Mouse (Mus musculus) kidney, postnatal 36 days (tissue): ENCODE results near the gene Dctn1.

Source experiments
- DNase-seq, 2 experiments: peaks; one replicate each; pipeline ENCODE4 v3.0.0; 2021 to 2022; ENCODE audit warnings: mixed read lengths in 2 of 2

The Dctn1 gene

GRCm38 (mm10) chr6:83237123-83237522 is 71.4 kb downstream of the Dctn1 start:
- DNase-seq, result peak; percentile 19 to 29

- no peak for DNase-seq
Observed at GRCm38 (mm10) chr6:83244422-83245061, 78.8 kb downstream of the Dctn1 start.

- DNase-seq, result peak; percentile 62 to 84
Observed at GRCm38 (mm10) chr6:83245134-83245533, 79.4 kb downstream of the Dctn1 start.

- no peak for DNase-seq
Observed at GRCm38 (mm10) chr6:83245997-83246396, 80.3 kb downstream of the Dctn1 start.

- DNase-seq, result no peak
Observed at GRCm38 (mm10) chr6:83246750-83247149, 81.0 kb downstream of the Dctn1 start.

- no peak for DNase-seq
Observed at GRCm38 (mm10) chr6:83247153-83247552, 81.4 kb downstream of the Dctn1 start.
